Mouse (Mus musculus) megakaryocyte, embryonic 14.5 days (primary cell): Measurements from ENCODE around the gene Heatr6.

Experiments used
- FLI1 ChIP-seq: IDR thresholded peaks from 2 replicates; pipeline ENCODE4 v1.6.1; 2012; ENCODE audit warnings: low read length, inconsistent platforms, mixed read lengths
- GATA1 ChIP-seq: IDR thresholded peaks from 3 replicates; pipeline ENCODE4 v1.6.1; 2012; ENCODE audit warnings: mixed read lengths, low read length, inconsistent platforms, borderline replicate concordance

DNA sequence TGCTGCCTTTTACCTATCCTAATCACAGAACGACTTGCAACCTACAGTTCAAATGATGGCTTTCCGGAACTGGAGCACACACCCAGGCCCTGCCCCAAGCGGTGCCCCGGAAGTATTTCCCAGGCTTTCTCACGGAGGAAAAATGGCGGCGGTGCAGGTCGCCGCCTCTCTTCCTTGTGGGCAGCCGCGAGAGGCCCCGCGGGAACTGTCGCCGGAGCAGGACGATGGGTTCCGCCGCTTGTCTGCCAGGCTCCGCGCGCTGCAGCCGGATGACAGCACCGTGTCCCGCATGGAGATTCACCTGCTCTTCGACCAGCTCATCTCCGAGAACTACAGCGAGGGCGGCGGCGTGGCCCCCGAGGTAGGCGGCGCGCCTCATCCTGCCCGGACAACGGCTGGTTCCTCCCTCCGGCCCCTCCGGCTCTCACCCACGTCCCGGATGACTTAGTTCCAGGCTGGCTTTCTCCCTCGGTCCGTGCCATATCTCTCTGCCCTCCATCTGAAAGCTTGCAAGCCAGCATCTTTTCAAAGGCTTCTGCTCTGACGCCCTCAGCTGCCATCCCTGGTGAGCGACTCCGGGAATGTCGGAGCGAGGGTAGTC, at the start of gene Heatr6:
- TF ChIP-seq GATA1 (no peak), FLI1 (no peak)
